Mouse (Mus musculus): ENCODE measurements around the gene Krtap4-1. TPM values are rescaled to one million over a fixed set of nuclear protein-coding genes. Genes with fewer than 3 reads are reported as not detected.
A peak's percentile ranks its signal among the peaks of the same experiment; 100 is the strongest.
"Not testable (repeated sequence)": the region's sequence is repeated elsewhere in the genome, so short reads cannot be mapped to it uniquely, and the experiment has no call there.

The Krtap4-1 gene
- polyA plus RNA-seq, 1 experiment, result not detected

DNA sequence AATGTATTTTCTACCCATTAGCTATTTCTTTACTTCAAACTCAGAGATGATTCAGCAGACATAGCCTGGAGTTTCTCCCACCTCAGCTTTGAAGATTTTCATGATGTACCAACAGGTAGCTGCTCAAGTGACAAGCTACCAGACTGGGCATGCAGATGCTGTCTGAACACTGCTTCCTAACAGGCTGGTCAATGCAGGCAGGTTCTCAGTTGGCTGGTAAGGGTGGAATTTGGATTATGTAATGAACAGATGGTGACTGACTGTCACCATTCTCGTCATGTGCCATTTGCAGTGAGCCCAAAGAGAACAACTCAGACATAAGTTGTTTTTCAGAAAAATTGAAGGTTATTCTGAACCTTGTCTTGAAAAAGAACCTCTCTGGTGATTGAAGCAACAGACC is 18.9 kb downstream of the Krtap4-1 start:
- H3K27me3 ChIP-seq (ENCODE audit: control insufficient read depth, insufficient read depth, insufficient read length), result no peaks in the 10 kb centered on the region
- no peaks in the 10 kb centered on the region for H3K79me3 ChIP-seq (ENCODE audit: low read depth)
- H3K36me3 ChIP-seq (ENCODE audit: control insufficient read depth, insufficient read depth), result no peaks in the 10 kb centered on the region
- no peak overlapping the region for H3ac ChIP-seq (ENCODE audit: control insufficient read depth, insufficient read length, low read depth)
- H3K79me2 ChIP-seq (ENCODE audit: control insufficient read depth, insufficient read depth), result no peaks in the 10 kb centered on the region
- no peak overlapping the region for H3K4me3 ChIP-seq (ENCODE audit: insufficient read depth, poor library complexity, severe bottlenecking)
- TF ChIP-seq CTCF (IDR thresholded peaks at IDR 0.05; ENCODE audit: control insufficient read depth, insufficient read depth, insufficient read length), result no peak
- TF ChIP-seq MYOD1 (IDR thresholded peaks at IDR 0.05; ENCODE audit: control insufficient read depth, insufficient read length, low read depth), result no peak
- TF ChIP-seq CEBPB (IDR thresholded peaks at IDR 0.05; ENCODE audit: low read depth), result no peak
- TF ChIP-seq MAX (IDR thresholded peaks at IDR 0.05), result no peak

DNA sequence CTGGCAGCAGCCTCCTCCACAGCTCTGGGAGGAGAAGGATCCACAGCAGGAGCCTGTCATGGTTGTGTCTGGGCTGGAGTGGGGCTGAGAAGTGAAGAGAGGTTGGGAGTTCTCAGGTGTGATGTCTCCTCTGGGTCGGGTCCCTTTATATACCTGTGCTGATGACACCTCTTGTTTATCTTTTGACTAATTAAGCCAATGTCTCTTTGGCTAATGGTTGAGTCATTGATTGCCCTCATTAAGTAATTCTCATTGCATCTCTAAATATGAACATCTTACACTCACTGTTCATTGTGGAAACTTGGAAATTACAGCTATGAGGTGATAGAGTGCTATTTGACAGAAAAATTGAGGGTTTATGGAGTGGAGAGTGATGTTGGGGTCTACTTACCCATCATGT is 24.8 kb downstream of the Krtap4-1 start, which contains the start of gene Gm11938:
TSS of gene Gm11938 (minus strand) at position 101 of the 400 bp plus-strand sequence.
- H3K36me3 ChIP-seq (ENCODE audit: control insufficient read depth, insufficient read depth); H3K79me2 ChIP-seq (ENCODE audit: control insufficient read depth, insufficient read depth); H3K4me3 ChIP-seq (ENCODE audit: insufficient read depth, poor library complexity, severe bottlenecking); H3K79me3 ChIP-seq (ENCODE audit: low read depth); H3ac ChIP-seq (ENCODE audit: control insufficient read depth, insufficient read length, low read depth); H3K27me3 ChIP-seq (ENCODE audit: control insufficient read depth, insufficient read depth, insufficient read length): not testable (repeated sequence)

DNA sequence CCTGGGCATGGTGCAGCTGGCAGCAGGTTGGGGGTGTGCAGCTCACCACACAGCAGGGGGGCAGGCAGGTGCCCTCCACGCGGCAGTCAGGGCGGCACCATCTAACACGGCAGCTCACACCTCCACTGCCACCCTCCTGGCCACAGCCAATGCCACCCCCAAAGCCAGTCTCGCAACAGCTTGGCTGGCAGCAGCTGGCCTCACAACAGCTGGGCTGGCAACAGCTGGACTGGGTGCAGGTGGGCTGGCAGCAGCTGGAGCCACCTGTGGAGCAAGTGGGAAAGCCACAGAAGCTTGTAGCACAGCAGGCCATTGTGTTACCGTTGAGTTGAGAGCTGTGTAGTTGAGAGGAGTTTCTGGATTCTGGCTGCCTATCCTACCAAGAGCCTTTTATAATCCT is 30.3 kb downstream of the Krtap4-1 start, which contains the start of gene Krtap9-3:
TSS of gene Krtap9-3 (minus strand) at position 364 of the 400 bp plus-strand sequence.
- H3ac ChIP-seq (ENCODE audit: control insufficient read depth, insufficient read length, low read depth); H3K27me3 ChIP-seq (ENCODE audit: control insufficient read depth, insufficient read depth, insufficient read length); H3K4me3 ChIP-seq (ENCODE audit: insufficient read depth, poor library complexity, severe bottlenecking); H3K79me3 ChIP-seq (ENCODE audit: low read depth); H3K36me3 ChIP-seq (ENCODE audit: control insufficient read depth, insufficient read depth); H3K79me2 ChIP-seq (ENCODE audit: control insufficient read depth, insufficient read depth): not testable (repeated sequence)
- TF ChIP-seq MYOD1 (IDR thresholded peaks at IDR 0.05; ENCODE audit: control insufficient read depth, insufficient read length, low read depth), result peak; percentile 88

DNA sequence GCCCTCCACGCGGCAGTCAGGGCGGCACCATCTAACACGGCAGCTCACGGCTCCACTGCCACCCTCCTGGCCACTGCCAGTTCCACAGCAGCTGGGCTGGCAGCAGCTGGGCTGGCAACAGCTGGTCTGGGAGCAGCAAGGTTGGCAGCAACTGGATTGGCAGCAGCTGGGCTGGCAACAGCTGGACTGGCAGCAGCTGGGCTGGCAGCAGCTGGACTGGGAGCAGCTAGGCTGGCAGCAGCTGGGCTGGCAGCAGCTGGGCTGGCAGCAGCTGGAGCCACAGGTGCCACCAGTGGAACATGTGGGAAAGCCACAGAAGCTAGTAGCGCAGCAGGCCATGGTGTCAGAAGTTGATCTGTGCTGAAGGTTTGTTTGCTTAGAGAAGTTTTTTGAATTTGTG is 37.1 kb downstream of the Krtap4-1 start, which contains the start of gene Krtap1-3:
TSS of gene Krtap1-3 (minus strand) at position 359 of the 400 bp plus-strand sequence.
- no peak within 1 kb of the TSS for H3ac ChIP-seq (ENCODE audit: control insufficient read depth, insufficient read length, low read depth)
- no peaks in the 10 kb centered on the region for H3K79me3 ChIP-seq (ENCODE audit: low read depth)
- H3K27me3 ChIP-seq (ENCODE audit: control insufficient read depth, insufficient read depth, insufficient read length), result no peaks in the 10 kb centered on the region
- H3K36me3 ChIP-seq (ENCODE audit: control insufficient read depth, insufficient read depth), result no peaks in the 10 kb centered on the region
- H3K79me2 ChIP-seq (ENCODE audit: control insufficient read depth, insufficient read depth), result no peaks in the 10 kb centered on the region
- no peak within 1 kb of the TSS for H3K4me3 ChIP-seq (ENCODE audit: insufficient read depth, poor library complexity, severe bottlenecking)
- no peak for TF ChIP-seq FOSL1 (IDR thresholded peaks at IDR 0.05; ENCODE audit: insufficient read depth, low read length, poor library complexity, severe bottlenecking)
- TF ChIP-seq MYOD1 (IDR thresholded peaks at IDR 0.05; ENCODE audit: control insufficient read depth, insufficient read length, low read depth), result peak; percentile 96
- no peak for TF ChIP-seq USF1 (IDR thresholded peaks at IDR 0.05; ENCODE audit: low read depth)

DNA sequence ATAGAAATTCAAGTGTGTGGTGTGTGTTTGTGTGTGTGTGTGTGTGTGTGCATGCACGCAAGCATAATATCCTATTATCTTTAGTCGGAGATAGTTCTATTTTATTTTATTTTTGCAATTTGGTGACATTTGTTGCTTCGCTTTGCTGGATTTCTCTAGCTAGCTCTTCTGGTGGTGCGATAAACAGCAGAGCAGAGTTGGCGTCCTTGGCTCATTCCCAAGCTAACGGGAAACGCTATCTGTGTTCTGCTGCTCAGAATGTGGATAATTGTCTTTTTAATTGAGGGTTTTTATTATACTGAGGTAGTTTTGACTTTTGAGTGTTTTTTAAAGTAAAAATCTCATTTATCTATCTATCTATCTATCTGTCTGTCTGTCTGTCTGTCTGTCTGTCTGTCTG is 42.9 kb downstream of the Krtap4-1 start:
- Histone ChIP-seq H3K4me3 (ENCODE audit: insufficient read depth, poor library complexity, severe bottlenecking) (no peak overlapping the region), H3ac (ENCODE audit: control insufficient read depth, insufficient read length, low read depth) (no peak overlapping the region), H3K79me2 (ENCODE audit: control insufficient read depth, insufficient read depth) (no peaks in the 10 kb centered on the region), H3K27me3 (ENCODE audit: control insufficient read depth, insufficient read depth, insufficient read length) (no peaks in the 10 kb centered on the region), H3K79me3 (ENCODE audit: low read depth) (no peaks in the 10 kb centered on the region), H3K36me3 (ENCODE audit: control insufficient read depth, insufficient read depth) (no peaks in the 10 kb centered on the region)
- TF ChIP-seq MYOG (IDR thresholded peaks at IDR 0.05; ENCODE audit: control insufficient read depth, extremely low read depth, insufficient read length) (no peak), FOSL1 (IDR thresholded peaks at IDR 0.05; ENCODE audit: insufficient read depth, low read length, poor library complexity, severe bottlenecking) (no peak), USF1 (IDR thresholded peaks at IDR 0.05; ENCODE audit: low read depth) (no peak), CEBPB (IDR thresholded peaks at IDR 0.05; ENCODE audit: low read depth) (no peak)

DNA sequence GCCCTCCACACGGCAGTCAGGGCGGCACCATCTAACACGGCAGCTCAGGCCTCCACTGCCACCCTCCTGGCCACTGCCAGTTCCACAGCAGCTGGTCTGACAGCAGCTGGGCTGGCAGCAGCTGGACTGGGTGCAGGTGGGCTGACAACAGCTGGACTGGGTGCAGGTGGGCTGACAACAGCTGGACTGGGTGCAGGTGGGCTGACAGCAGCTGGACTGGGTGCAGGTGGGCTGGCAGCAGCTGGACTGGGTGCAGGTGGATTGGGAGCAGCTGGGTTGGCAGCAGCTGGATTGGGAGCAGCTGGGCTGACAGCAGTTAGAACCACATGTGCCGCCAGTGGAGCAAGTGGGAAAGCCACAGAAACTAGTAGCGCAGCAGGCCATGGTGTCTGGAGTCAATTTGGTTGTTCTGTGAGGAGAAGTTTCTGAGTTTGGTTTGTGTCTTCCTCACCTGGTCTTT is 44.8 kb downstream of the Krtap4-1 start, which contains the start of gene Krtap1-4:
TSS of gene Krtap1-4 (minus strand) at position 410 of the 460 bp plus-strand sequence.
- H3K27me3 ChIP-seq (ENCODE audit: control insufficient read depth, insufficient read depth, insufficient read length), result no peaks in the 10 kb centered on the region
- H3K36me3 ChIP-seq (ENCODE audit: control insufficient read depth, insufficient read depth), result no peaks in the 10 kb centered on the region
- no peaks in the 10 kb centered on the region for H3K79me3 ChIP-seq (ENCODE audit: low read depth)
- TF ChIP-seq MYOD1 (IDR thresholded peaks at IDR 0.05; ENCODE audit: control insufficient read depth, insufficient read length, low read depth) (peak; percentile 71), MYOG (IDR thresholded peaks at IDR 0.05; ENCODE audit: control insufficient read depth, extremely low read depth, insufficient read length) (no peak)
- no peak within 1 kb of the TSS for H3K4me3 ChIP-seq (ENCODE audit: insufficient read depth, poor library complexity, severe bottlenecking)
- H3ac ChIP-seq (ENCODE audit: control insufficient read depth, insufficient read length, low read depth), result no peak within 1 kb of the TSS
- no peaks in the 10 kb centered on the region for H3K79me2 ChIP-seq (ENCODE audit: control insufficient read depth, insufficient read depth)

DNA sequence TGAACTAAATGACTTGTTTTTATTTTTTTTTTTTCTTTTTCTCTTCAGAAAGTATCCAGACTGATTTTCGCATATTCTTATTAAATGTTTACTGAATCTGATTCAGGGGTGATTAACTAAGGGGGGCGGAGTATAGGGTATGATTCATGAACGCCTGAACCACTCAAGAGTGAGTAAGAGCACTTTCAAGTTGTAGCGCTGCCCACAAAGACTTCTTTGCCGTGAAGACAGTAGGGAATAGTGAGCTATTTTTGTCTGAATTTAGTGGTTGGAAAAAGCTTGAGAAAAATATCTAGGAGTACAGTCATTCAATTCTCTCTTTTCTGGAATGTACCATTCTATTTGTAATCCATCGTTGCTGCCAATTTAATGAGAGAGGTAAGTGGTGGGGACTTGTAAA is 46.5 kb downstream of the Krtap4-1 start:
- H3K79me3 ChIP-seq (ENCODE audit: low read depth), result no peaks in the 10 kb centered on the region
- no peaks in the 10 kb centered on the region for H3K36me3 ChIP-seq (ENCODE audit: control insufficient read depth, insufficient read depth)
- no peaks in the 10 kb centered on the region for H3K27me3 ChIP-seq (ENCODE audit: control insufficient read depth, insufficient read depth, insufficient read length)
- no peak overlapping the region for H3ac ChIP-seq (ENCODE audit: control insufficient read depth, insufficient read length, low read depth)
- TF ChIP-seq FOSL1 (IDR thresholded peaks at IDR 0.05; ENCODE audit: insufficient read depth, low read length, poor library complexity, severe bottlenecking), result peak; percentile 51
- TF ChIP-seq CEBPB (IDR thresholded peaks at IDR 0.05; ENCODE audit: low read depth), result no peak
- no peaks in the 10 kb centered on the region for H3K79me2 ChIP-seq (ENCODE audit: control insufficient read depth, insufficient read depth)
- H3K4me3 ChIP-seq (ENCODE audit: insufficient read depth, poor library complexity, severe bottlenecking), result no peak overlapping the region
